Mouse (Mus musculus): ENCODE measurements around the gene Abi3bp.

GRCm38 (mm10) chr16:56483466-56483865 lies 5.8 kb downstream of the Abi3bp start:
- no peak for TF ChIP-seq CTCF (IDR thresholded peaks at IDR 0.05; ENCODE audit: low read depth)
- no peak for TF ChIP-seq EP300 (IDR thresholded peaks at IDR 0.05; ENCODE audit: low read depth)
